Mouse (Mus musculus): ENCODE results near the gene Gm16867. TPM values are rescaled to one million over a fixed set of nuclear protein-coding genes. Genes with fewer than 3 reads are reported as not detected.
"Not testable (repeated sequence)": the region's sequence is repeated elsewhere in the genome, so short reads cannot be mapped to it uniquely, and the experiment has no call there.

Gene Gm16867
- total RNA-seq (2021): 1 to 10 TPM; 2.9 TPM
- long read RNA-seq, experiment 1: 0 reads
- long read RNA-seq, experiment 2, partial matches to known transcripts: 0 of 1 reads
- long read RNA-seq, experiment 2, other reads (novel, unspliced or antisense): 1 of 1 reads

GRCm38 (mm10) chr14:69503174-69503573 is at the start of gene Gm16867:
Gene Gm16867 (minus strand): TSS chr14:69503362.
- not testable (repeated sequence) for DNase-seq

GRCm38 (mm10) chr14:69547310-69547709 is 44.1 kb upstream of the Gm16867 start:
- DNase-seq: not testable (repeated sequence)

- DNase-seq: not testable (repeated sequence)
Observed at GRCm38 (mm10) chr14:69545052-69545451, 41.9 kb upstream of the Gm16867 start.

DNA sequence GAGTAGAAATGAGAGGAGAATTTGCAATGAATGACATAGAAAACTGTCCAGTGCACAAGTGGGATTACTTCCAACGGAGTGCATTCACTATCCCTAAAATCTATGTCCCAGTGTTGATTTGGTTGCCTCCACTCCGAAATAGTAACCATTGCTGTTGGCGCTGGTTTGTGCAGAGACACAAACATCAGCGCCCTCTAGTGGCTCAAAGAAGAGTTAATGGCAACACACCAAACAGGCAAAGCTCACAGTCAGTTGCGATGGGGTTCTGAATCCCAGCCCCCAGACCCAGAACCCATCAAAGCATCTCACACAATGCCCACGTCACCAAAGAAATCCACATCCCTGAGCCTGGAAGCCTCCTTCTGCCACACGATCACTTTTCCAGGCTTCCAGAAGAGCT is 40.9 kb upstream of the Gm16867 start:
- not testable (repeated sequence) for DNase-seq

DNA sequence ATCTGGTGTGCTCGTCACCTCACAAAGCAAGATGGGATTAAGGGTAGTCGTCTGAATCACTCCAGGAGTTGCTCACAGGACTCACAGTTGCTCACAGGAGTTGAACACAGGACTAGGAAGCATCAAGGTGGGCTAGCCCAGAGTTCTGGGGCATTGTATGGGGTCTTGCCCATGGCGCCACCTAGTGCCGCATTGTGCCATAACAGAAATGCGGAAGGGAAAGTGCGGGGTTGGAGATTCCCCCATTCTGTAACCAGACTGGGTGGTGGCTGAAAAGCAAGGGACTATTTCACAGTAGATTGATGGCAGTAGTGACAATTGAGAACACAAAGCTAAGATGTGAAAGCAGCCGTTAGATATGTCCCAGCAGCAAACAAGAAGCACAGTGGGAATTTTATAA is 39.5 kb upstream of the Gm16867 start:
- not testable (repeated sequence) for DNase-seq

DNA sequence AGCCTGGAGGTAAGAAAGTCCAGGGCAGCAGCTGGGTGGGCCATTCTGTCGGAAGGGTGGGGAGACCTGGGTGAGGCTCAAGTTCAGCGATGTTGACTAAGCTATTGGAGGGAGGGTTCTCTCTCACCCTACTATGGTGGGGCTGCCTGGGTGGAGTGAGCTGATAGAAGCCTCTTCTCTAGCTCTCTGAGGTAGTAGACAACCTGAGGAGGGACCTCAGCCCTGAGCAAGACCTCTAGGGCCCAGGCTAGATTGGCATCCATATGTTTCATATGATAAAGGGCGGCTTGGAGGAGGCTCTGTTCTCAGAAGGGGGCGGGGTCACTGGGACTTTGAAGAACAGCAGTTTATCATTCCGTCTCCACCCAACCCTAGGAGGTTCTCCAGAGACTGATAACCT is 37.0 kb upstream of the Gm16867 start:
- not testable (repeated sequence) for DNase-seq

DNA sequence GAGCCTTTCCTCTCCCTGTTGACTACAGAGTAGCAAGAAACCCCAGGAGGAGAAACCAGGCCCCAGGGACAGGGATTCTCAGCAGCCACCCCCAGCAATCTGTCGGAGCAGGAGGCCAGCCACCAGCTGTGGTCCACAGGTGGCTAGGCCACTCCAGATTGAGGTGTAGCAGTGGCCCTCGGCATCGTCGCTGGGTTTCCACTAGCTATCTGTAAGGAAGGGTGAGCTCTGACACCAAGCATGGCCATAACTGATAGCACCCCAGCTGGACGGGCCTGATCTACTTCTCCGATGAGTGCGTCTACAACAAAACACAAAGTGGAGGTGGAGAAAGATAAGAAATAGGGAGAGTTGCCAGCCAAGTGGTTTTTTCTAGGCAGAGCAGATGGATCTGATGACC is 33.4 kb upstream of the Gm16867 start:
- DNase-seq: not testable (repeated sequence)

GRCm38 (mm10) chr14:69526202-69526601 is 23.0 kb upstream of the Gm16867 start:
- not testable (repeated sequence) for DNase-seq

GRCm38 (mm10) chr14:69523001-69523400 is 19.8 kb upstream of the Gm16867 start:
- not testable (repeated sequence) for DNase-seq

DNA sequence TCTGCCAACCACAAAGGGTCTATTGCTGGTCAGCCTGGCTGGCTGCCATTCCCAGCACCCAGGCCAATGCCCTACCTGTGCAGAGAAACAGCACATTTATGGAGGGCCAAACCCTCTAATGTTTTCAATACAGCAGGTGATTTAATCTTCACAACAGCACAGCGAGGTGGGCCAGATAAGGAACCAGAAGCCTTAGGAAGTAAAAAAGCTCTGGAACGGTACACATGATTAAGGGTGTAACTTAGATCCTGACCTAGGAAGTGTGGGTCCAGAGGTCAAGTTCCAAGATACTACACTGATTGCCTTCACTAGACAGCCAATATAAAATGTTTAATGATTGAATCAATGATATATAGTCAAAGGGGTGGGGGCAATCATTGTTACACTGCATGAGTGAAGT is 17.6 kb upstream of the Gm16867 start:
- not testable (repeated sequence) for DNase-seq

- DNase-seq: not testable (repeated sequence)
Observed at GRCm38 (mm10) chr14:69512449-69512848, 9.3 kb upstream of the Gm16867 start, which contains the start of gene Gm27179. Gene Gm27179 (minus strand): TSS chr14:69512549.

DNA sequence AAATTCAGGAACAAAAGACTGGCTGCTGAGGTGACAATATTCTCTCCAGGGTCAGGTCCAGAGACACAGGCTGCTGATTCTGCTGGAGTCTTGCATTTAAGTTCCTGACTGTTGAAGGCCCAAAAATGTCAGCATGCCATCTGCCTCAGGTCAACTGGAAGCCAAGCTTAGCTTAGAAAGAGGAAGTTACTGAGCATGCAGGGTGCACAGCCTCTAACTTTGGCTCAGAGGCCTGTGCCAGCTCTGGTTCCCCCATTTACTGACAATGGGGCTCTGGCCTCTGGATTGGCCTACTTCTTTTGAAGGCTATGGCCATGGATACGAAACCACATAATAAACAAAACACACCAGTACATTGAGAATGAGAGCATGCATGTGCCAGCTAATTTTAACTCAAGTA is 3.8 kb upstream of the Gm16867 start:
- not testable (repeated sequence) for DNase-seq

- DNase-seq: not testable (repeated sequence)
Observed at GRCm38 (mm10) chr14:69502440-69503150, 567 bp downstream of the Gm16867 start.

- not testable (repeated sequence) for DNase-seq
Observed at GRCm38 (mm10) chr14:69496259-69496658, 6.9 kb downstream of the Gm16867 start.

GRCm38 (mm10) chr14:69494946-69495345 is 8.2 kb downstream of the Gm16867 start:
- DNase-seq: not testable (repeated sequence)

DNA sequence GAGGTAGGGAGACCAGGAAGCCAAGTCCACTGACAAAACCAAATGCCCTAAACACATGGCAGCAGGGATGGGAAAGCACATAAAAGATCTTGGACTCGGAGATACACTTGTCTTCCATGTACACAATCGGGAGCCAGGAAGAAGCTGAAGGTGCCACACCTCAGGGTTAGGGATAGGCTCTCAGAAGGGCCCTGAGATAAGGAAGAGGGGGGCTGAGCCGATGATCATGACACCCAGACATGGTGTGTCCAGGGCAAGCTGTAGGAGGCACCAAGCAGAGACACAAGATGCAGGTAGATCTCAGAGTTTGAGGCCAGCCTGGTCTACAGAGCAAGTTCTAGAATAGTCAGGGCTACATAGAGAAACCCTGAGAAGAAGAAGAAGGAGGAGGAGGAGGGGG is 8.6 kb downstream of the Gm16867 start:
- DNase-seq: not testable (repeated sequence)

GRCm38 (mm10) chr14:69488001-69488400 is 15.2 kb downstream of the Gm16867 start:
- DNase-seq: not testable (repeated sequence)

- not testable (repeated sequence) for DNase-seq
Observed at GRCm38 (mm10) chr14:69485466-69486135, 17.6 kb downstream of the Gm16867 start.

- not testable (repeated sequence) for DNase-seq
Observed at GRCm38 (mm10) chr14:69473941-69474646, 29.1 kb downstream of the Gm16867 start.

DNA sequence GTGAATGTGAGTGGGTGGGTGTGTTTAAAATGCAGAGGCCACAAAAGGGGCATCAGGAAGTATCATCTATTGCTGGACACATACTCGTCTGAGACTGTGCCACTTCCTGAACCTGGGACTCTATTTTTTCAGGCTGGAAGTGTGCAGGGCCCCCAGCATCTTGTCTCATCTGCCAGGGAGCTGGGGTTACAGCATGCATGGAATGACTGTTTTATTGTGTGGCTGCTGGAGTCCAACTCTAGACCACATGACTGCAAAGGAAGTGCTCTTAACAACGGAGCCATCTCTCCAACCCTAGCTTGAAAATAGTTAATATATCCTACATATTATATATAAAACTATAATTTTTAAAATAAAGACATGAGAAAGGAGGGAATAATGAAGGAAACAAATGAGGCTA is 29.8 kb downstream of the Gm16867 start:
- DNase-seq: not testable (repeated sequence)

- DNase-seq: not testable (repeated sequence)
Observed at GRCm38 (mm10) chr14:69470122-69470708, 32.9 kb downstream of the Gm16867 start.
